Mouse (Mus musculus) limb, embryonic 11.5 days (tissue): ENCODE results near the gene 3110040M04Rik. TPM values are rescaled to one million over a fixed set of nuclear protein-coding genes. Genes with fewer than 3 reads are reported as not detected.
"Not testable (repeated sequence)": the region's sequence is repeated elsewhere in the genome, so short reads cannot be mapped to it uniquely, and the experiment has no call there.

Experiments
- ATAC-seq: fragments of 200-750 bp; cut with Nextera tagmentation; 2 replicates; pipeline ENCODE4 v1.8.0; 2017; ENCODE audit warnings: low read depth; ENCODE audit not compliant: insufficient number of reproducible peaks, low FRiP score, low TSS enrichment
- DNase-seq: peaks from one replicate; pipeline ENCODE4 v3.0.0-alpha.2; 2015; ENCODE audit warnings: low spot score
- H3K27ac ChIP-seq: fragments of 300-500 bp; sonication (generic); replicated peaks from 2 replicates; pipeline ENCODE4 v1.5.1; 2014; ENCODE audit warnings: low read depth, mild to moderate bottlenecking, low read length
- H3K27me3 ChIP-seq: fragments of 300-500 bp; sonication (generic); 2 replicates; pipeline ENCODE4 v1.6.1; 2014; ENCODE audit warnings: mild to moderate bottlenecking, low read length, mixed read lengths; ENCODE audit not compliant: control insufficient read depth, insufficient read depth
- H3K36me3 ChIP-seq: fragments of 300-500 bp; sonication (generic); 2 replicates; pipeline ENCODE4 v1.6.1; 2014; ENCODE audit warnings: mild to moderate bottlenecking, low read length, moderate library complexity, mixed read lengths; ENCODE audit not compliant: control insufficient read depth, insufficient read depth
- H3K4me1 ChIP-seq: fragments of 300-500 bp; sonication (generic); 2 replicates; pipeline ENCODE4 v1.6.1; 2014; ENCODE audit warnings: low read length, mixed read lengths; ENCODE audit not compliant: control insufficient read depth, insufficient read depth
- H3K4me2 ChIP-seq: fragments of 300-500 bp; sonication (generic); 2 replicates; pipeline ENCODE4 v1.6.1; 2014; ENCODE audit warnings: low read depth, mild to moderate bottlenecking, moderate library complexity; ENCODE audit not compliant: severe bottlenecking
- H3K4me3 ChIP-seq: fragments of 300-500 bp; sonication (generic); 2 replicates; pipeline ENCODE4 v1.5.1; 2014; ENCODE audit warnings: low read depth, low read length
- H3K9ac ChIP-seq: fragments of 300-500 bp; sonication (generic); 2 replicates; pipeline ENCODE4 v1.6.1; 2014; ENCODE audit warnings: mild to moderate bottlenecking, low read length
- H3K9me3 ChIP-seq: fragments of 300-500 bp; sonication (generic); 2 replicates; pipeline ENCODE4 v1.6.1; 2016; ENCODE audit warnings: low read length; ENCODE audit not compliant: control insufficient read depth
- WGBS: fragments of 180-500 bp; shearing (Covaris S2); extraction: QIAGEN DNeasy Blood & Tissue Kit; methylation state at CpG from one replicate; pipeline ENCODE4 v1.1.7; 2014; 5-methylcytosine and 5-hydroxymethylcytosine counted together
- polyA plus RNA-seq: library from polyadenylated mRNA; unstranded; fragments of >200 nt; fragmentation: Nextera tagmentation; extraction: Ambion mirVana; gene quantifications from 2 replicates; pipeline ENCODE4 v1.2.1, GENCODE M21; 2014

The 3110040M04Rik gene
- polyA plus RNA-seq, result 0.65 TPM in 1 of 2 replicates, not detected in the other

GRCm38 (mm10) chr1:151203818-151204217 is at the start of gene 3110040M04Rik:
Gene 3110040M04Rik, plus strand, starts transcription at chr1:151204121.
- not testable (repeated sequence) for H3K4me2 ChIP-seq, H3K9me3 ChIP-seq, DNase-seq, H3K4me3 ChIP-seq, ATAC-seq, H3K27me3 ChIP-seq, H3K27ac ChIP-seq, H3K9ac ChIP-seq, H3K4me1 ChIP-seq, H3K36me3 ChIP-seq
- WGBS, result no CpG with 5 or more reads among the region's 6 CpGs

- not testable (repeated sequence) for H3K36me3 ChIP-seq, DNase-seq
- 91% methylated on average over 9 of the region's 9 CpGs for WGBS
Observed at GRCm38 (mm10) chr1:151154131-151154530, 49.8 kb upstream of the 3110040M04Rik start.

GRCm38 (mm10) chr1:151156129-151156528 is 47.8 kb upstream of the 3110040M04Rik start:
- H3K9ac ChIP-seq, result no peak overlapping the region
- no peak overlapping the region for H3K4me2 ChIP-seq
- ATAC-seq (no peak), DNase-seq (no peak)
- WGBS, result 93% methylated on average over 3 of the region's 3 CpGs
- H3K4me3 ChIP-seq, result no peak overlapping the region
- no peaks in the 10 kb centered on the region for H3K4me1 ChIP-seq
- H3K9me3 ChIP-seq, result no peaks in the 10 kb centered on the region
- H3K27me3 ChIP-seq, result no peaks in the 10 kb centered on the region
- no peak overlapping the region for H3K27ac ChIP-seq
- H3K36me3 ChIP-seq, result no peaks in the 10 kb centered on the region

More at GRCm38 (mm10) chr1:151154131-151154530, 49.8 kb upstream of the 3110040M04Rik start:
- not testable (repeated sequence) for H3K4me3 ChIP-seq, H3K27me3 ChIP-seq, H3K9ac ChIP-seq, H3K4me1 ChIP-seq, H3K9me3 ChIP-seq, H3K4me2 ChIP-seq, ATAC-seq, H3K27ac ChIP-seq

- ATAC-seq (no peak), DNase-seq (no peak)
- no peak overlapping the region for H3K27ac ChIP-seq
- H3K4me3 ChIP-seq, result no peak overlapping the region
- WGBS, result 77% methylated on average over 7 of the region's 7 CpGs
- no peaks in the 10 kb centered on the region for H3K4me1 ChIP-seq
- H3K36me3 ChIP-seq, result no peaks in the 10 kb centered on the region
- no peak overlapping the region for H3K9ac ChIP-seq
- H3K4me2 ChIP-seq, result no peak overlapping the region
- no peaks in the 10 kb centered on the region for H3K9me3 ChIP-seq
- H3K27me3 ChIP-seq, result no peaks in the 10 kb centered on the region
Observed at GRCm38 (mm10) chr1:151156777-151157632, 46.9 kb upstream of the 3110040M04Rik start.

GRCm38 (mm10) chr1:151157963-151158856 is 45.7 kb upstream of the 3110040M04Rik start:
- no peak overlapping the region for H3K4me2 ChIP-seq
- H3K9ac ChIP-seq, result no peak overlapping the region
- H3K27me3 ChIP-seq, result no peaks in the 10 kb centered on the region
- ATAC-seq, result no peak
- no peaks in the 10 kb centered on the region for H3K4me1 ChIP-seq
- no peak overlapping the region for H3K27ac ChIP-seq
- H3K36me3 ChIP-seq, result no peaks in the 10 kb centered on the region
- WGBS, result 33% methylated on average over 9 of the region's 9 CpGs
- no peaks in the 10 kb centered on the region for H3K9me3 ChIP-seq
- peak; percentile 27 for DNase-seq
- no peak overlapping the region for H3K4me3 ChIP-seq

- DNase-seq, result no peak
- ATAC-seq, result no peak
Observed at GRCm38 (mm10) chr1:151158857-151159510, 44.9 kb upstream of the 3110040M04Rik start.

GRCm38 (mm10) chr1:151166031-151166430 is 37.9 kb upstream of the 3110040M04Rik start:
- Histone ChIP-seq H3K4me2 (no peak overlapping the region), H3K27ac (no peak overlapping the region), H3K36me3 (no peaks in the 10 kb centered on the region), H3K4me1 (0 out of 2 replicates have a peak, but pooled peaks cover 3% of the 10 kb centered on the region), H3K27me3 (no peaks in the 10 kb centered on the region), H3K4me3 (no peak overlapping the region), H3K9ac (no peak overlapping the region), H3K9me3 (no peaks in the 10 kb centered on the region)
- ATAC-seq (no peak), DNase-seq (no peak)
- 33% methylated on average over 8 of the region's 8 CpGs for WGBS

More at GRCm38 (mm10) chr1:151158857-151159510, 44.9 kb upstream of the 3110040M04Rik start:
- Histone ChIP-seq H3K27me3 (no peaks in the 10 kb centered on the region), H3K9ac (no peak overlapping the region), H3K9me3 (no peaks in the 10 kb centered on the region), H3K4me1 (no peaks in the 10 kb centered on the region), H3K4me3 (no peak overlapping the region), H3K27ac (no peak overlapping the region), H3K36me3 (no peaks in the 10 kb centered on the region), H3K4me2 (no peak overlapping the region)
- WGBS, result 92% methylated on average over 2 of the region's 2 CpGs
